Mouse (Mus musculus) hindlimb bud, embryonic 11.5 days (tissue): ENCODE results near the gene Adcy10.

Source experiments
- DNase-seq: peaks from one replicate; pipeline ENCODE4 v3.0.0-alpha.2; 2012; ENCODE audit warnings: low read depth, low spot score; ENCODE audit errors: extremely low spot score

The Adcy10 gene

DNA sequence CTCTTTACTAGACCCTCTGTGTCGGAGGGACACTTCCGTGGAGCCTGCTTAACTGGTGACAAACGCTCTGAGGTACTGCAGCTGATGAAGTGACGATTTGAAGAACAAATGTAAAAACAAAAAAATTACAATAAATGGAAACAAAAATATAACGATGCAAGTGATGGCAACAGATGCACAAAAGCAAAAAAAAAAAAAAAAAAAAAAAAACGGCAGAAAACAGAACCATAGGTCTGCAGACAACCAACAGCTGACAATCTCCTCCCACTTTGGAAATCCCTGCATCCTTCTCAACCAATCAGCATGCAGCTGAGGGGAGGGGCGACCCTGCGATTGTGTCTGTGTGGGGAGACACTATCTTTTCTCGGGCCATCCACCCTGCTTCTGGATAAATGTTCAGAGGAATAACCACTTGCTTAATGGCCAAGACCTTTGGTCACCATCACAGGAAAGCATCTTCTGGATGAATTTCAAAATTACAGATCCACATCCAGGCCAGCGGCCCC lies 116.8 kb downstream of the Adcy10 start:
- DNase-seq, result no peak

DNA sequence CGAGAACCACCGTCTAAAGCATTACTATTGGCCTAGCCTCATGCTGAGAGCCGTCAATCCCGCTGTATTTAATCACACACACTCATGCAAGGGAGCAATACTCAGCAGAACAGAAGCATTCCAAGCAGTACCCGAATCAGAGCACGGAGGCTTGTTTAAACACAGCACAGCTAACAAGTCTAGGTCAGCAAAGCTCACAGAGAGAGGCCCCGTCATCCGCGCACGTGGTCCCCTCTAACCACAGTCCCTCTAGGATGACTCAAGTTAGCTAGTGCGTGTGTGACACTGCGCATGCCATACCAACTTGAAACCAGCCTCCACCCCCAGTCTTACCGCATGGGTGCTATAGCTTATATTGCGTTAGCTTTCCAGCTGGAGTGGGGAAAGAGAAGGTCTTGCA lies 118.2 kb downstream of the Adcy10 start:
- DNase-seq, result no peak

DNA sequence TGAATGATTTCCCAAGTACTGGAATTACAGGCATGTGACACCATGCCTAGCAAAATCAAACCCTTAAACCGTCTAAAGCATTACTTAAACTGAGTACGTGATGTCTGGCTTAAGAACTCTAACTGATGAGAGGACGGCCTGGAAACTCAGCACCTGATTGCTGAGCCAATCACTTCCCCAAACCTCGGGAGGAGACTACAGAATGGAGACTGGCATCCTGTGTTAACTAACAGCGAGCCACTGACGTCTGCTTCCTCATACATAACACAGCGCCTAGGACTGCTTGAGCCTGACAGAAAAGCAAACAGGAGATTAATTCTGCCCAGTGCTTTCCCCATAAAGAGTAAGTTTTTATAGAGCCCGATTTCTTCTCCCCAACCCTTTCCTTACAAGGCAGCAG lies 119.2 kb downstream of the Adcy10 start:
- DNase-seq, result no peak

DNA sequence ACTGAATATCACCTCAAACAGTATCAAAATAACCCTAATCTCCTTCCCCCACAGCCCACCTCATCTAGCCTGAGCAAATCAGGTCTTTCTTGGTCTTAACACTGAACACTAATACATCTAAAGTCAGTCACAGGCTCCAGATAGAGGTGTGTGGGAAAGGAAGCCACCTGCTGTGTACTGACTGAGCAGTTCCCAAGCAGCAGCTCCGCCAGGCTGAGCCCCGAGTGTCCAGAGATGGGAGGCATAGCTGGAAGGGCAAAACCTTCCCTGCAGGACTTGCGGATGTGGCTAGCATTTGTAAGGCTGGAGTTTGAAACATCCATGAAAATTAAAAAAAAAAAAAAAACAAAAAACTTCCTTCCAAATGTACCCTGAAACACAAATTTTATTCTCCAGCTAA lies 120.1 kb downstream of the Adcy10 start:
- DNase-seq, result no peak

DNA sequence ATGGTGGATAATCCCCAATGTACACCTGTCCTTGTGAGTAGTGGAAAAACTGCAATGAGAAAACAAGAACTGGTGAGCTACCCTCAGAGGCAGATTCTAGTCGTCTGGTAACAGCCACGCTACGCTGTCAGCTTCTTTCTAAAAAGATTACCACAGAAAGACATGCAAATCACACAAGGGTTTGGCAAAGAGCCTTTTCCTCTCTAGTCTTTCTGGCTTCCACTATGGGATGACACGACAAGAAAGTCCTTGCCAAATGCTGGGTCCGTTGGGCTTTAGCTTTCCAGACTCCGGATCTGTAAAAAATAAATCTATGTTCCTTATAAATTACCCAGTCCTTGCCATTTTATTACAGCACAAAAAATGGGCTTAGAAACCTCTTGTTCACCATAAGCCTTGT lies 120.8 kb downstream of the Adcy10 start:
- DNase-seq, result no peak

DNA sequence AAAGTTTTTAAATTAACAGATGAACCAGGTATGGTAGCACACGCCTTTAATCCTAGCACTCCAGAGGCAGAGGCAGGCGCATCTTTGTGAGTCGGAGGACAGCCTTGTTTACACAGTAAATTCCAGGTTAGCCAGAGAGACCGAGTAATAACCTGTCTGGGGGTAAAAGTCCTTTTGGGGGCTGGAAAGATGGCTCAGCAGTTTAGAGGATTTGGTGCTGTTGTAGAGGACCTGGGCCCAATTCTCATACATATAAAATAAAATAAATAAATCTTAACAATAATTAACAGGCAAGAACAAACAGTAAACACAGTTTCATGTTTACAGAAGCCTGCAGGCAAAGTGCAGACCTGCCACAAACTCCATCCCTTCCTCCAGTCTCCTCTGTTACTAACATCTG lies 123.9 kb downstream of the Adcy10 start:
- no peak for DNase-seq

DNA sequence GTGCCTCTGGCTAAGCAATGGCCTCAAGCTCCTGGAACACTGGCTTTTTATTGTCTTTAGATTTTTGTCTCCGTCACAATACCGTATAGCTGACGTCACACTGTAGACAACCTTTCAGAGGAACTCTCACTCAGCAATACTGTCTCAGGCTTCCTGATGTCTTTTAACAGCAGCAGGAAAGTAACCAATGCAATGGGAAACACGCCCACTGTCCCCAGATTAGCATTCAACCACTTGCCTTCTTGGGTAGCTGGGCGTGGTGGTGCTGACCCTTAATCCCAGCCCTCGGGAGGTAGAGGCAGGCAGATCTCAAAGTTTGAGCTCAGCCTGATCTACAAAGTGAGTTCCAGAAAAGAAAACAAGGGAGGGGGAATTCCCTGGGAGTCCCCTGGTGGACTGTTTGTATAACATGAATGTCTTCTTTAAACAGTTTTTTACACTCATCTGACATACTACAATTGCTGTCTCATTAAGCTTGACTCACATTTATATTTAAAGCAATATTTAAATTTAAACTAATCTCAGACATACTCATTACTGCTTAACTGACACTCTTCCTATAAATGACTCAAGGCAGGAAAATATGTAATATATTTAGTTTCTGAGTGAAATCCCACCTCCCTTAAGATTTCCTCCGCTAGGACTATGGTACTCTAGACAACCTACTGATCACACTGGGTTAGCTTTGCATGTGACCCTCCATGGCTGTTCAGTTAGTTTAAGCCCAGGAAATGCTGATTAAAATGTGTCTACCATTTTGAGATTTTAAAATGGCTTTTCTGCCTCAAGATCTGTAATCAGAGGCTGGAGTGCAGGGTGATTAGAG lies 124.7 kb downstream of the Adcy10 start:
- no peak for DNase-seq

DNA sequence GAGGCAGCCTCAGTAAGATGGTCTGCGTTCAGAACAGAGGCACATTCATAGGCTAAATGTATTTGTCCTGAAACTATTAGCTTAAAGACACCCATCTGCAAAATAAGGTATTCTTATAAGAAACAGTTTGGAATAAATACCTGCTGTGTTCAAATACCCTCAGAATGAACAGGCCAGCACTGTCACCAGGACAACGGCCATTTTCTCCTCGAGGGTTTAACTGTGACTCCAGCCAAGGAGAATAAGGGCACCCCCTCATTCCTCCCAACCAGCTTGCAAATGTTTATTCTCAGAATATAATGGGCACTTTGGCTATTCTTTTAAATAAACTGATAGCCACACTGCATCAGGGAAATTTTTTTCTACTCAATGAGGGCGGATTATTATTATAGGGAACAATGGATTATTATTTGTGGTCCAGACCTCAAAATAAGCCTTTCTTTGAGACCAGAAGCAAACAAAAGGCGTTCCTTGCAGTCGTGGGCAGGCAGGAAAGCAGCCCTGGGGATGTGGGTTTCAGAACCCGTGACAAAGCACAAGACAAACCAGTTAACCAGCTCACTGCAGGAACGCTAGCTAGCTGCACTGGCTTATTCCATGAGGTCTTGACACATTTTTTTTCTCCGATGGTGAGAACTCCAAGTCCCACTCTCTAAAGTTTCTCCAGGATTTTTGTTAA lies 125.5 kb downstream of the Adcy10 start:
- DNase-seq, result no peak

DNA sequence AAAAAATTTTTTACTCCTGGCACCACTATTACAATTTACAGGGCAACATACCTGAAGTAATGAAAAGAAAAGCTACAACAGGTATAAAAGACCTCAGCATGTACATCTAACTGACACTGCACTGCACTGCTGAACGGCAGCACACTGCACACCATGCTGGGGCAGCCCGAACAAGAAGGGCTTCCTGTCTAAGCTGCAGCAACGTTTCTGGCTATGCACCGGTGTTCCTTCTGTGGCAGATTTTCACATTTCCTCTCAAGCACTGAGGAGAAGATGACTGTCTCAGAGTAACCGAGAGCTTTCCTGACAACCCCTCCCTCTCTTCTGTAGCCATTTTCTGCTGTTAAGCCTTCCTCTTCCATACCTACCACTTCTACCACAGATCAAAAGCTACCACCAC lies 127.7 kb downstream of the Adcy10 start:
- no peak for DNase-seq

DNA sequence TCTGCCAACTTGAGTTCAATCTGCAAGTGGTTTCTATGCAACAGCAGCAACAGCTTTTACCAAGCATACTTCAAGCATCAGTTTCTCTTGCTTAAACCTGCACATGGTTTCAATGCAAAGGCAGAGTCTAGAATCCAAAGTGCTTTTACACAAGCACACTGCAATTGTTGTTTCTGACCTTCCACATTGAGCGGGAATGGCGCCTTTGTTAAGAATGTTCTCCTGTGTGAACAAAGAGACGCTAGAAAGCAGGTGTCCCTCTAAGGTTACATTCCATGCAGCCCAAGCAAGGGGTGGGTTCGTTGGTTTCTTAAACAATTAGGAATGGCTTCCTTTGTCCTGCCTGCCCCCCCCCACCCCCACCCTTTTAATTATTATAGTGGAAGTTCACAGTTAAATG lies 128.9 kb downstream of the Adcy10 start:
- no peak for DNase-seq

DNA sequence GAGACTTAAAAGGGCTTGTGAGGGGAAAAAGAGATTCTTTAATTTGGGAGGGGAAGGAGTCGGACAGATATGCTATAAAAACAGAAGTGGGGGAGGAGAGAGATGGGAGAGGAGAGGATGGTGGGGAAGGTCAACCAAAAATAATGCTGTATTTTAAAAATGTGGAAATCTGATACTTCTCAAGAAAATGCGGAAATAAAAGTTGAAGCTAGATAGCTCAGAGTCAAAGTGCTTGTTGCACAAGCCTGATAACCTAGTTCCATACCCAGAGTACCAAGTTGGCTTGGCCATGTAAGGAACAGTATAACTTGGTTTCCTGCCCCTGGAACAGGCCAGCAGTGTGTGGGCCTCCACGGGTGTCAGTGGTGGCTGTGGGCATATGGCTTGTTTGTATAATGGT lies 129.8 kb downstream of the Adcy10 start:
- DNase-seq, result no peak

DNA sequence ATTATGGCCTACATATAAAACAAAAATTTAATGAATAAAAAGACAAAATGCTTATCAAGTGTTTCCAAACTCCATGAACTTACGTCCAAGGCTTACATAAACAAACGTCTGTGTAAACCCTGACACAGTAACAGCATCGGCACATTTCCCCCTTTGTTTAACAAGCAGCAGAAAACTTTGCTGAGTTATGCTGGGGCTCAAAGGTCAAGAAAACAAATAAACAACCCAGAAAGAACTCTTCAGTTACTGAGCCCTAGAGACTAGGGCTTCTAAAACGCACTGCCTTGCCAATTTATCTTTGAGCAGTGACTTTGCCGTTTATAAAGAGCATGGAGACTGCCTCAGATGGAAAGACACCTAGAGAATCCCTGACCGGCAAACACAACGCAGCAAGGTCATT lies 131.7 kb downstream of the Adcy10 start:
- no peak for DNase-seq

DNA sequence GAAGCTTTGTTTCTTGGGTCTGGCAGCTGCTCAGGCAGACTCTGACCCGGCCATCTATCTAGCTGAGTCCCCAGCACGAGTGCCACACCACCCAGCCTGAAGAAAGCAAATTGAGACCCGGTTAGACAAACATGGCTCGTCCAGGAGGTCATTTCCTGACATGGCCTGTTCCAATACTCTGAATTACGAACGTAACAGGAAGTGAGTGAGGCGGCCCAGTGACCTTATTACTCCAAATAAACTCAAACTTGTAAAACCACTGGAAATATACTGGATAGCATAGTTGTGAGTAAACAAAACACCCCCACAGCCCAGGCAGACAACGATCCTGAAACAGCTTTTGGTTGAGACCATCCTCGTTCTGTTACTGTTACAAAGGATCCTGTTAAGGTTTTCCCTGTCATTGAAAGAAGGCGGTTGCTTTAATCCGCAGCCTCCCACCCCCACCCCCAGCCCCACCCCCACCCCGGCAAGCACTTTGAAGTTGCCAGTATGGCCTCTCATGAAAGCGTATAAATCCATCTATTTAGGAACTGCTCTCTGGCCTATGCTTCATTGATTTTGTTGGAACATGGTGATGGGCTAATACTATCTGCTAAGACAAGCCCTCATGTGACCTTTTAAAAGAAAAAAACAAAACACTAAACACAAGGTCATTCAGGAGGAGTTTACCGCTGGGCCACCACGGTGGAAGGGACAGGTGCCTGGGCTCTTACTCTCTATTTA lies 132.3 kb downstream of the Adcy10 start:
- DNase-seq, result no peak

DNA sequence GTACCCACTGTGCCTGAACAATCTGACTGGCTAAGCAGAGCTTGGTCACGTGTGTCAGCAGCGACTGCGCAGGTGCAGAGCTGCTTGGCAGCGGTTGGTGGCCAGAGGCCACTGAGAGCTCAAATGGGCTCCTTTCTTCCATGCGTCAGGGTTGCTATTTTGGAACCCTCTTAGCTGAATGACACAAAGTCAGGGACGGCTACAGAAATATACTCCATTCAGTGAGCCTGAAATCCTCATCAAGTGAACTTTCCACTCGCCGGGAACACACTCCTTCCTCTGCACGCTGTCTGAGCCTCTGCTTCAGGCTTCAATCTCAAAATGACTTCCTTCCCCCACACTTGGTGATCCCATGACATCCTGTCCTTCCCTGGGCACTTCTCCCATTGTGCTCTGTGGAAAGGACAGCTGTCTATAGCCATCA lies 133.2 kb downstream of the Adcy10 start:
- no peak for DNase-seq

DNA sequence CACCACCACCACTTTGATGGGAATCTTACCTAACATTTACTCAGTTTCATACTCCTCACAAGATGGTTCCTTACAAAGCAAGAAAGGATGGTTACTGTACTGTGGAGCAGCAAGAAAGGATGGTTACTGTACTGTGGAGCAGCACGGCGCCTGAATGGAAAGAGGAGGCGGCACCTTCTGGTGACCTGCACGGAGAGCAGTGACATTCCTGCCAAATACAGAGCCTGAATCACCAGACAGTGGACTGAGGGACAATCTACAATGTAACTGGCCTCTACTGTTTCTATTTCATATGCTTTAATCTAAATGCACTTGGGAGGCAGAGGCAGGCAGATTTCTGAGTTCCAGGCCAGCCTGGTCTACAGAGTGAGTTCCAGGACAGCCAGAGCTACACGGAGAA lies 140.1 kb downstream of the Adcy10 start:
- DNase-seq, result no peak

DNA sequence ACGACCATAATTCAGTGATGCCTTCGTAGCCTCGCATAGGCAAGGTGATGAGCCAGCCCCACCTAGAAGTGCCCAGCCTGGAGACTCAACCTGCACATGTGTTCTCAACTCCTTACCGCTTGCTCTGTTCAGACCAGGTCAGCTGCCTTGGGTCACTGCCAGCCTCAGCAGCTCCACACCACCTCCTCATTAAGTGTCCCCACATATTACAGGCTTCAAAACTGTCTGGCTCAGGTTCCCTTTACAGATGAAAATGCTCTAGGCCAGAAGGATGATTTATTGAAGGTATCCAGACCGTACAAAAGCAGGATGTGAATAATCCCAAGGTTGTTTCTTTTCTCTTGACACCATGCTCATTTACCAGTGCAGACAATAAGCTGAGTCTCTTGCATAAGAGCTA lies 140.9 kb downstream of the Adcy10 start:
- DNase-seq, result no peak
